Mouse (Mus musculus): Measurements from ENCODE around the gene Tmem81. TPM values are rescaled to one million over a fixed set of nuclear protein-coding genes. Genes with fewer than 3 reads are reported as not detected.

Tmem81 gene
- polyA plus RNA-seq (2017; shearing (Covaris generic)), result 10 to 100 TPM in 1 of 2 experiments, 1 to 10 TPM in 1; 7.8 to 11.3 TPM

DNA sequence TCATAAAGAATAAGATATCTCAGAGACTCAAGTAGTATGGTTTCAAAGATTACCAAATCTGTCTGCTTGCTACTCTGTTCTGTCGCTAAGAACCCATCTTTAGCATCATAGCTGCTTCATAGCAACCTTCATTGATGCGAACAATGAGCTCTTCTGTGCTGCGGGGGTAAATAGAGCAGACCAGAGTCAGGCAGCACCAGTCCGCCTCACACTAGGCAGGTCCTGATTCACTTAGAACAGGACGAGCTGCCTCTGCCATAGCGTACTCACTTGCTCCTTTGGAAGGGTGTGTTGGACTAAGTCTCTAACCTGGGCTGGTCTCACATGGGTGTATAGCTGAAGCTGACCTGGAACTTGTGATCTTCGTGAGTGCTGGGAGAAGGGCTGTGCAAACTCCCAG lies at the start of gene Tmem81:
Tmem81 (plus strand) TSS at position 173 of the 400 bp plus-strand sequence.

DNA sequence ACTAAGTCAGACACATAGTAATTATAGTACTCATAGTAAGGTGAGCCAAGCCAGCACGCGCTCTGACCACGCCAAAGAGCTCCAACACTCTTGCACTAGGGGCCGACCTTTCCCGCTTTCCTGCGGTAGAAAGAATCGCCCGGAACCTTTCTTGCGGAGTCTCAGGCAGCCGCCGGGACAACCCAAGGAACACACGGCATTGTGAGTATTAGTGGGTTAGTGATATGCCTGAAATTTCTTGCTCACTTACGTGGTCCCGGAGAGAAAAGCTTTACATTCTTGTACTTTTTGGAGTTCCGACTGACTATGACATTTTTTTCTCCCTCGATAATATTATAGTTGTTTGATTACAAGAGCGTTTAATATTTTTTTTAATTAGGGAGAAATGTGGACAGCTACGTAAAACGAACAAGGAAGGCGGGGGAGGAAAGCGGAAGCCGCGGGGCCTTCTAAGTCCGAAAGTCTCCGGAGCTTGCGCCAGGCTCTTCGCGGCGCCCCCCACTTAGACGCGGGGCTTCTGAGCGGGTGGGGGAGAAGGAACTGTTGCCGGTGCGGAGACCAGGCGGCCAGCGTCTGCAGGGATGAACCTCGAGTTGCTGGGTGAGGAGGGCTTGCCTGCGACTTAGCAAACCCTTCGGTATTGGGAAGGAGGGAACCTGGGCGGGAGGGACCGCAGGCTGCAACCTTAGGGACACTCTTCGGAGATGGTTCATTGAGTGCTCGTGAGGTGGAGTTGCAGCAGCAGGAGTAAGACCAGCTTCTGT lies 28.9 kb upstream of the Tmem81 start, which contains the start of gene Rbbp5:
Rbbp5 (plus strand) TSS at position 438 of the 764 bp plus-strand sequence.

DNA sequence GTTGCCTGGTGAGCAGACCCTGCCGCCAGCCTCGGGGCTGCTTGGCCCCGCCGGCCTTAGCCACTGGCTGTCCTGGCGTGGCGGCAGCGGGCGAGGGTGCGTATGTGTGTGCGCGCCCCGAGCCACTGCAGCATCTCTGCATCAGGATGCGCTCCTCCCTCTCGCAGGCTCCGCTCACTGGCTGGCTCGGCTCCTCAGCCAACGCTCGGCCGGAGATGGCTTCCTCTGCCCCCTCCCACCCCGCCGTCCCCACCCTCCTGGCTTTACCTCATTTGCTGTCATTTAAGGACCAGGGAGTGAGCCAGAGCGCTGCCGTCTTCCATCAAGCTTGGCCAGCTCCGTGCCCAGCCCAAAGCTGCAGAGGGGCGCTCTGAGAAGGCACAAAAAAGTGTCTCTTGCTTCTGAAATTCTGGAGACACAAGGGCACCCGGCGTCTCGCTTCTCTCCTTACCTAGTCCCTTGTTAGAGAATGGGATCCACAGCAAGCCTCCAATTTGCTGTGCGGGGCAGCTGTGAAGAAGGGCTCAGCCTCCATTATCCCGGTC lies 36.8 kb downstream of the Tmem81 start, which contains the start of gene Cntn2:
Cntn2 (minus strand) TSS at position 495 of the 545 bp plus-strand sequence.

Other genes starting within 250 kb of the Tmem81 start
- gene Klhdc8a, start 207.6 kb upstream of the Tmem81 start, polyA plus RNA-seq (2017; shearing (Covaris generic)), result under 1 TPM in 1 of 2 experiments, not detected in 1; 0.05 TPM
- 1 to 10 TPM; 5.4 to 6.3 TPM for gene Nuak2, start 190.1 kb upstream of the Tmem81 start, polyA plus RNA-seq (2017; shearing (Covaris generic))
- 1 to 10 TPM in 1 of 2 experiments, under 1 TPM in 1; 0.34 to 3.9 TPM for gene Tmcc2, start 114.9 kb upstream of the Tmem81 start, polyA plus RNA-seq (2017; shearing (Covaris generic))
- 1 to 10 TPM; 6.2 to 7.2 TPM for gene Dstyk, start 88.7 kb upstream of the Tmem81 start, polyA plus RNA-seq (2017; shearing (Covaris generic))
- 10 to 100 TPM; 56.8 to 79.8 TPM for gene Rbbp5, start 28.9 kb upstream of the Tmem81 start, polyA plus RNA-seq (2017; shearing (Covaris generic))
- gene Cntn2, start 37.0 kb downstream of the Tmem81 start, polyA plus RNA-seq (2017; shearing (Covaris generic)), result 1 to 10 TPM in 1 of 2 experiments, under 1 TPM in 1; 0.08 to 1.1 TPM
- gene Nfasc, start 235.6 kb downstream of the Tmem81 start, polyA plus RNA-seq (2017; shearing (Covaris generic)), result under 1 TPM; 0.12 to 0.78 TPM